Mouse (Mus musculus): ENCODE results near the gene Mrm3. TPM values are rescaled to one million over a fixed set of nuclear protein-coding genes. Genes with fewer than 3 reads are reported as not detected.
A peak's percentile ranks its signal among the peaks of the same experiment; 100 is the strongest.

Gene Mrm3
- polyA plus RNA-seq, 1 experiment from 2014 or later = 28.1 TPM

- H3K4me3 ChIP-seq = no peak overlapping the region
- peak overlapping the region; percentile 53; the same call in 1 of the 2 replicates for H3K27ac ChIP-seq
- H3K4me1 ChIP-seq = peaks cover 53% of the 10 kb centered on the region
- H3K36me3 ChIP-seq (replicated peaks) = peaks cover 17% of the 10 kb centered on the region
- WGBS = 77% methylated on average over 7 of the region's 7 CpGs
- DNase-seq (ENCODE audit: extremely low spot score, low spot score) = no peak
- H3K27me3 ChIP-seq (ENCODE audit: poor library complexity, severe bottlenecking) = no peaks in the 10 kb centered on the region
- peaks cover 4% of the 10 kb centered on the region for H3K9me3 ChIP-seq
These were observed 42.0 kb downstream of the Mrm3 start for GRCm38 (mm10) chr11:76285431-76286075.

GRCm38 (mm10) chr11:76286534-76287126, 43.1 kb downstream of the Mrm3 start:
- Histone ChIP-seq H3K4me1 (peaks cover 61% of the 10 kb centered on the region), H3K27me3 (ENCODE audit: poor library complexity, severe bottlenecking) (no peaks in the 10 kb centered on the region), H3K36me3 (replicated peaks) (peaks cover 17% of the 10 kb centered on the region), H3K4me3 (no peak overlapping the region), H3K27ac (peak overlapping the region; percentile 82), H3K9me3 (peaks cover 4% of the 10 kb centered on the region)
- 68% methylated on average over 10 of the region's 10 CpGs for WGBS
- no peak for DNase-seq (ENCODE audit: extremely low spot score, low spot score)

GRCm38 (mm10) chr11:76287301-76287700, 43.8 kb downstream of the Mrm3 start:
- DNase-seq (ENCODE audit: extremely low spot score, low spot score) = no peak
- H3K27me3 ChIP-seq (ENCODE audit: poor library complexity, severe bottlenecking) = no peaks in the 10 kb centered on the region
- peaks cover 4% of the 10 kb centered on the region for H3K9me3 ChIP-seq
- 41% methylated on average over 10 of the region's 10 CpGs for WGBS
- H3K27ac ChIP-seq = peak overlapping the region; percentile 82
- H3K4me3 ChIP-seq = no peak overlapping the region
- H3K4me1 ChIP-seq = peaks cover 68% of the 10 kb centered on the region
- H3K36me3 ChIP-seq (replicated peaks) = peaks cover 17% of the 10 kb centered on the region

- Histone ChIP-seq H3K4me1 (peaks cover 81% of the 10 kb centered on the region), H3K27ac (peak overlapping the region; percentile 82), H3K36me3 (replicated peaks) (peaks cover 13% of the 10 kb centered on the region), H3K9me3 (peaks cover 2% of the 10 kb centered on the region), H3K27me3 (ENCODE audit: poor library complexity, severe bottlenecking) (no peaks in the 10 kb centered on the region), H3K4me3 (no peak overlapping the region)
- no peak for DNase-seq (ENCODE audit: extremely low spot score, low spot score)
- 84% methylated on average over 6 of the region's 6 CpGs for WGBS
These were observed 45.1 kb downstream of the Mrm3 start for GRCm38 (mm10) chr11:76288645-76289044.

- DNase-seq (ENCODE audit: extremely low spot score, low spot score) = no peak
- Histone ChIP-seq H3K27ac (peak overlapping the region; percentile 82), H3K9me3 (no peaks in the 10 kb centered on the region; the same call in 1 of the 2 replicates), H3K4me1 (peaks cover 97% of the 10 kb centered on the region), H3K4me3 (no peak overlapping the region), H3K36me3 (replicated peaks) (peaks cover 3% of the 10 kb centered on the region; the same call in 1 of the 2 replicates), H3K27me3 (ENCODE audit: poor library complexity, severe bottlenecking) (no peaks in the 10 kb centered on the region)
- 35% methylated on average over 11 of the region's 11 CpGs for WGBS
These were observed 46.9 kb downstream of the Mrm3 start for GRCm38 (mm10) chr11:76290367-76290766.

GRCm38 (mm10) chr11:76291960-76292359, 48.4 kb downstream of the Mrm3 start:
- no peak for DNase-seq (ENCODE audit: extremely low spot score, low spot score)
- Histone ChIP-seq H3K9me3 (no peaks in the 10 kb centered on the region; the same call in 1 of the 2 replicates), H3K4me1 (peaks cover 97% of the 10 kb centered on the region), H3K36me3 (replicated peaks) (peaks cover 3% of the 10 kb centered on the region; the same call in 1 of the 2 replicates), H3K27ac (peak overlapping the region; percentile 76), H3K27me3 (ENCODE audit: poor library complexity, severe bottlenecking) (no peaks in the 10 kb centered on the region), H3K4me3 (no peak overlapping the region)
- 85% methylated on average over 4 of the region's 4 CpGs for WGBS

GRCm38 (mm10) chr11:76292398-76292797, 48.9 kb downstream of the Mrm3 start:
- peak overlapping the region; percentile 76 for H3K27ac ChIP-seq
- H3K4me1 ChIP-seq = peaks cover 97% of the 10 kb centered on the region
- no peak for DNase-seq (ENCODE audit: extremely low spot score, low spot score)
- 86% methylated on average over 15 of the region's 15 CpGs for WGBS
- H3K27me3 ChIP-seq (ENCODE audit: poor library complexity, severe bottlenecking) = no peaks in the 10 kb centered on the region
- no peaks in the 10 kb centered on the region; the same call in 1 of the 2 replicates for H3K9me3 ChIP-seq
- H3K36me3 ChIP-seq (replicated peaks) = peaks cover 3% of the 10 kb centered on the region; the same call in 1 of the 2 replicates
- H3K4me3 ChIP-seq = no peak overlapping the region

- 69% methylated on average over 6 of the region's 6 CpGs for WGBS
- H3K27me3 ChIP-seq (ENCODE audit: poor library complexity, severe bottlenecking) = no peaks in the 10 kb centered on the region
- DNase-seq (ENCODE audit: extremely low spot score, low spot score) = no peak
- H3K36me3 ChIP-seq (replicated peaks) = peaks cover 3% of the 10 kb centered on the region; the same call in 1 of the 2 replicates
- H3K27ac ChIP-seq = peak overlapping the region; percentile 76
- H3K4me1 ChIP-seq = peaks cover 97% of the 10 kb centered on the region
- H3K9me3 ChIP-seq = no peaks in the 10 kb centered on the region; the same call in 1 of the 2 replicates
- H3K4me3 ChIP-seq = no peak overlapping the region
These were observed 49.3 kb downstream of the Mrm3 start for GRCm38 (mm10) chr11:76292831-76293230.

GRCm38 (mm10) chr11:76294078-76294477, 50.6 kb downstream of the Mrm3 start:
- Histone ChIP-seq H3K27ac (peak overlapping the region; percentile 76), H3K27me3 (ENCODE audit: poor library complexity, severe bottlenecking) (no peaks in the 10 kb centered on the region), H3K4me1 (peaks cover 97% of the 10 kb centered on the region), H3K4me3 (no peak overlapping the region), H3K36me3 (replicated peaks) (peaks cover 3% of the 10 kb centered on the region; the same call in 1 of the 2 replicates), H3K9me3 (no peaks in the 10 kb centered on the region; the same call in 1 of the 2 replicates)
- DNase-seq (ENCODE audit: extremely low spot score, low spot score) = no peak
- 21% methylated on average over 5 of the region's 5 CpGs for WGBS

- H3K27me3 ChIP-seq (ENCODE audit: poor library complexity, severe bottlenecking) = no peaks in the 10 kb centered on the region
- 9% methylated on average over 9 of the region's 9 CpGs for WGBS
- H3K36me3 ChIP-seq (replicated peaks) = peaks cover 3% of the 10 kb centered on the region; the same call in 1 of the 2 replicates
- H3K4me3 ChIP-seq = no peak overlapping the region
- H3K9me3 ChIP-seq = no peaks in the 10 kb centered on the region; the same call in 1 of the 2 replicates
- no peak for DNase-seq (ENCODE audit: extremely low spot score, low spot score)
- peak overlapping the region; percentile 76 for H3K27ac ChIP-seq
- H3K4me1 ChIP-seq = peaks cover 96% of the 10 kb centered on the region
These were observed 51.3 kb downstream of the Mrm3 start for GRCm38 (mm10) chr11:76294836-76295235.

- 70% methylated on average over 9 of the region's 9 CpGs for WGBS
- Histone ChIP-seq H3K4me1 (peaks cover 80% of the 10 kb centered on the region), H3K27me3 (ENCODE audit: poor library complexity, severe bottlenecking) (no peaks in the 10 kb centered on the region), H3K4me3 (no peak overlapping the region), H3K36me3 (replicated peaks) (peaks cover 3% of the 10 kb centered on the region; the same call in 1 of the 2 replicates), H3K9me3 (no peaks in the 10 kb centered on the region; the same call in 1 of the 2 replicates), H3K27ac (peak overlapping the region; percentile 62; the same call in 1 of the 2 replicates)
- DNase-seq (ENCODE audit: extremely low spot score, low spot score) = no peak
These were observed 53.7 kb downstream of the Mrm3 start for GRCm38 (mm10) chr11:76297252-76297651.

GRCm38 (mm10) chr11:76298457-76299000, 55.0 kb downstream of the Mrm3 start:
- 82% methylated on average over 9 of the region's 9 CpGs for WGBS
- DNase-seq (ENCODE audit: extremely low spot score, low spot score) = no peak
- H3K27me3 ChIP-seq (ENCODE audit: poor library complexity, severe bottlenecking) = no peaks in the 10 kb centered on the region
- peaks cover 80% of the 10 kb centered on the region for H3K4me1 ChIP-seq
- no peak overlapping the region for H3K4me3 ChIP-seq
- peaks cover 3% of the 10 kb centered on the region; the same call in 1 of the 2 replicates for H3K36me3 ChIP-seq (replicated peaks)
- peak overlapping the region; percentile 35; the same call in 1 of the 2 replicates for H3K27ac ChIP-seq
- H3K9me3 ChIP-seq = no peaks in the 10 kb centered on the region; the same call in 1 of the 2 replicates

Measured in forebrain, embryonic 10.5 days (tissue).